18 mouse cellular contexts compared by ENCODE assay signal in the genomic region with DNA sequence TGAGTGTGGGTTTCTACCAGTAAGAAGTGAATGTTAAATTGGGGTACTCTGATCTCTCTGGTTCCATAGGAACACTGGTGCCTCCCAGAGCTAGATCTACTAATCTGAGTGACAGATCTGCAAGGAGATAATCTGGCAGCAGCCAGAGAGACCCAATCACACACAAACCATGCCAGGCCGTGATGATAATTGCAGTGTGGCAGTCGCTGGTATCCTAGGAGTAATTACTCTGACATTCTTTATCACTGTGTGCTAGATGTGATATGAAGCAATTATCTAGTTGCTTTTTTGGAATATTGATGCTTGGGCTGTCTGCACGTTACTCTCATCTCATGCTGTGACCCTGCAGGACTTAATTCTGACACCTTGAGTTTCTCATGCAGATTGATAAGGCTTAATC.
DNase-seq lines count a peak whose midpoint lies in the region; ATAC-seq lines count a peak whose summit lies in the region.
"Had no signal": no experiment of that assay in that cellular context is flagged by ENCODE, and none has a peak within 500 bp of the region (broad histone marks: within the 10 kb centered on the region; RNA-seq: fewer than 3 reads in every experiment).

No protein-coding gene starts in this region.

- H3K9me3 ChIP-seq in forebrain, embryonic 15.5 days = no peaks in the 10 kb centered on the region
- H3K9me3 ChIP-seq: embryonic facial prominence, embryonic 10.5 days; intestine, embryonic 15.5 days had no signal

- H3K9ac ChIP-seq in forebrain, embryonic 15.5 days (replicated peaks) = no peak overlapping the region
- H3K9ac ChIP-seq: intestine, embryonic 15.5 days; liver, postnatal 0 days had no signal

- peaks cover 12% of the 10 kb centered on the region for H3K4me1 ChIP-seq in forebrain, embryonic 15.5 days
- H3K4me1 ChIP-seq: intestine, embryonic 15.5 days had no signal

- 10% methylated on average over 3 of the region's 3 CpGs for WGBS in forebrain, embryonic 15.5 days

- no peaks in the 10 kb centered on the region for H3K36me3 ChIP-seq in forebrain, embryonic 15.5 days
- H3K36me3 ChIP-seq: embryonic facial prominence, embryonic 10.5 days; intestine, embryonic 15.5 days had no signal

- no peak overlapping the region for H3K4me2 ChIP-seq in forebrain, embryonic 15.5 days (replicated peaks)
- H3K4me2 ChIP-seq: heart, embryonic 11.5 days; intestine, embryonic 15.5 days had no signal

- peak overlapping the region; percentile 35; the same call in 1 of the 2 replicates for H3K27ac ChIP-seq in forebrain, embryonic 15.5 days (replicated peaks)
- H3K27ac ChIP-seq: embryonic facial prominence, embryonic 10.5 days; intestine, embryonic 15.5 days had no signal

- H3K4me3 ChIP-seq in forebrain, embryonic 15.5 days = no peak overlapping the region
- H3K4me3 ChIP-seq: embryonic facial prominence, embryonic 10.5 days; intestine, embryonic 15.5 days had no signal

- peak; percentile 78 for ATAC-seq in forebrain, embryonic 15.5 days (replicated peaks)
- ATAC-seq in monocyte, adult 5-6 weeks (replicated peaks; ENCODE audit: insufficient number of reproducible peaks, low FRiP score, low TSS enrichment, poor library complexity, severe bottlenecking) = no peak
- ATAC-seq: intestine, embryonic 15.5 days; liver, postnatal 0 days had no signal

- peak; percentile 12 for DNase-seq in layer of hippocampus, adult 11-12 months (ENCODE audit: low spot score)
- no peak for DNase-seq in layer of hippocampus, postnatal 36 days
- DNase-seq in brain, adult 2 months (ENCODE audit: low read depth, low spot score) = peak; percentile 10
- peak; percentile 16 to 24 for DNase-seq in layer of hippocampus, postnatal 14 days (ENCODE audit: low spot score in 2 of 2)
- DNase-seq in gastrocnemius, adult 18-20 months (ENCODE audit: low spot score) = no peak
- DNase-seq in adrenal gland, adult 18-20 months (ENCODE audit: low spot score in 2 of 2) = no peak
- DNase-seq: cerebellum, postnatal 36 days; gastrocnemius, postnatal 36 days; heart, postnatal 14 days; liver; liver, postnatal 0 days; lung, postnatal 14 days; thymus, postnatal 4 days had no signal

- no peaks in the 10 kb centered on the region for H3K27me3 ChIP-seq in forebrain, embryonic 15.5 days
- H3K27me3 ChIP-seq: intestine, embryonic 15.5 days had no signal

Comparison
In these comparisons a context has a peak if more than half of its experiments do, and no peak if none do; other contexts are left out.
1. DNase-seq: peak in layer of hippocampus, adult 11-12 months (single experiment), brain, adult 2 months (single experiment) and layer of hippocampus, postnatal 14 days (2 of 2); none in layer of hippocampus, postnatal 36 days (0 of 2), gastrocnemius, adult 18-20 months (single experiment) and adrenal gland, adult 18-20 months (0 of 2).